Mouse (Mus musculus): ENCODE measurements at regions not wholly inside any gene's neighbourhood (a gene's known extent, or its start where the extent isn't known, plus 50 kb on each side); places are given as distances from the start of the nearest gene placed in this dataset.
A peak's percentile ranks its signal among the peaks of the same experiment; 100 is the strongest.

DNA sequence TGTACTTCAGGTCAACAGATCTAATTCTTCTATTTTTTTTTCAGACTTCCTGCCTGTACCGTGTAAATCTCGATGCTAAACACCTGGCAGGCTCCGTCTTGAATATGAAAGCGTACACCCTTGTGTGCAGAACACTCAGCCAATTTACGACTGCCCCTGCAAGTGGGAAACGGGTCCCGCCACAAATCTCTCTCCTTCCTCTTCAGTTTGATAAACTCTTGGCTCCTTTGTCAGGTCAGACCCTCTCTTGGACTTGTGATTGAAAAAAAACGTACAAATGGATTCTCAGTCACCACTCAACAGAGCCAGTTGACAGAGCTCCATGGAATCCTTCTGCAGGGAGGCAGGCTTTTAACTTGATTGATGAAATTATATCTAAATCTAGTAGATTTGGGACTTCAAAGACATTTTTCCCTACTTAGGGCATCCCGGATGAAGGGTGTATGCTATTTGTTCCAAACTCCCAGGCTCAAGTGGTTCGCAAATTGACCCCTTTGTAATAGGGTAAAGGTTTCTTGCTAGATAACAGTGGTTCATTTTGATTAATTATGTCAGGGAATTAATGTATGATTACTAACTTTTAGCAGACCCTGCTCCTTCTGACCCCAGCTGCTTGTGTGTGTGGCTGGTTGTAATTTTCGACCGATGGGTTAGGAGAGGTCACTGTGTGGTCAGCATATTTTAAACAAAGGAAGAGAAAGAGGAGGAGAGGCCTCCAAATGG is 429.7 kb upstream of the Nr2f2 start:
- Histone ChIP-seq H3K9ac (ENCODE audit: low read length) (no peak overlapping the region), H3K4me3 (replicated peaks; ENCODE audit: low read length) (no peak overlapping the region), H3K27ac (ENCODE audit: low read length) (no peak overlapping the region), H3K36me3 (ENCODE audit: control insufficient read depth, insufficient read depth, low read length) (no peaks in the 10 kb centered on the region), H3K4me1 (ENCODE audit: control insufficient read depth, insufficient read depth, low read length) (peaks cover 6% of the 10 kb centered on the region), H3K4me2 (ENCODE audit: low read depth, low read length) (no peak overlapping the region), H3K9me3 (replicated peaks; ENCODE audit: control insufficient read depth, low read length) (no peaks in the 10 kb centered on the region), H3K27me3 (ENCODE audit: control insufficient read depth, insufficient read depth, low read length) (0 out of 2 replicates have a peak, but pooled peaks cover 4% of the 10 kb centered on the region)
- peak; percentile 47; the same call in 1 of the 2 replicates for ATAC-seq (ENCODE audit: insufficient read depth, low FRiP score)
- 20% methylated on average over 12 of the region's 12 CpGs for WGBS

- no peaks in the 10 kb centered on the region; the same call in none of the 2 replicates for H3K4me1 ChIP-seq (ENCODE audit: control insufficient read depth, insufficient read depth, low read length)
- ATAC-seq (ENCODE audit: insufficient read depth, low FRiP score): no peak
- no peaks in the 10 kb centered on the region for H3K9me3 ChIP-seq (replicated peaks; ENCODE audit: control insufficient read depth, low read length)
- H3K4me2 ChIP-seq (ENCODE audit: low read depth, low read length): no peak overlapping the region
- H3K36me3 ChIP-seq (ENCODE audit: control insufficient read depth, insufficient read depth, low read length): no peaks in the 10 kb centered on the region
- H3K4me3 ChIP-seq (replicated peaks; ENCODE audit: low read length): no peak overlapping the region
- peaks cover 8% of the 10 kb centered on the region; the same call in 1 of the 2 replicates for H3K27me3 ChIP-seq (ENCODE audit: control insufficient read depth, insufficient read depth, low read length)
- no peak overlapping the region for H3K9ac ChIP-seq (ENCODE audit: low read length)
- no peak overlapping the region for H3K27ac ChIP-seq (ENCODE audit: low read length)
- 32% methylated on average over 21 of the region's 21 CpGs for WGBS
Observed at GRCm38 (mm10) chr7:70788902-70789796, 422.6 kb upstream of the Nr2f2 start.

- Histone ChIP-seq H3K27me3 (ENCODE audit: control insufficient read depth, insufficient read depth, low read length) (peaks cover 8% of the 10 kb centered on the region; the same call in 1 of the 2 replicates), H3K4me2 (ENCODE audit: low read depth, low read length) (no peak overlapping the region), H3K4me1 (ENCODE audit: control insufficient read depth, insufficient read depth, low read length) (no peaks in the 10 kb centered on the region; the same call in none of the 2 replicates), H3K36me3 (ENCODE audit: control insufficient read depth, insufficient read depth, low read length) (no peaks in the 10 kb centered on the region), H3K9ac (ENCODE audit: low read length) (no peak overlapping the region), H3K27ac (ENCODE audit: low read length) (no peak overlapping the region), H3K9me3 (replicated peaks; ENCODE audit: control insufficient read depth, low read length) (no peaks in the 10 kb centered on the region), H3K4me3 (replicated peaks; ENCODE audit: low read length) (no peak overlapping the region)
- 41% methylated on average over 5 of the region's 5 CpGs for WGBS
- ATAC-seq (ENCODE audit: insufficient read depth, low FRiP score): no peak
Observed at GRCm38 (mm10) chr7:70787966-70788365, 421.4 kb upstream of the Nr2f2 start.

- 0 out of 2 replicates have a peak, but pooled peaks have one; percentile 29 for ATAC-seq (ENCODE audit: insufficient read depth, low FRiP score)
- Histone ChIP-seq H3K27me3 (ENCODE audit: control insufficient read depth, insufficient read depth, low read length) (no peaks in the 10 kb centered on the region), H3K27ac (ENCODE audit: low read length) (no peak overlapping the region), H3K4me2 (ENCODE audit: low read depth, low read length) (no peak overlapping the region), H3K9me3 (replicated peaks; ENCODE audit: control insufficient read depth, low read length) (no peaks in the 10 kb centered on the region), H3K9ac (ENCODE audit: low read length) (no peak overlapping the region), H3K4me1 (ENCODE audit: control insufficient read depth, insufficient read depth, low read length) (no peaks in the 10 kb centered on the region), H3K36me3 (ENCODE audit: control insufficient read depth, insufficient read depth, low read length) (no peaks in the 10 kb centered on the region), H3K4me3 (replicated peaks; ENCODE audit: low read length) (no peak overlapping the region)
- 31% methylated on average over 2 of the region's 2 CpGs for WGBS
Observed at GRCm38 (mm10) chr7:70780742-70781332, 414.3 kb upstream of the Nr2f2 start.

DNA sequence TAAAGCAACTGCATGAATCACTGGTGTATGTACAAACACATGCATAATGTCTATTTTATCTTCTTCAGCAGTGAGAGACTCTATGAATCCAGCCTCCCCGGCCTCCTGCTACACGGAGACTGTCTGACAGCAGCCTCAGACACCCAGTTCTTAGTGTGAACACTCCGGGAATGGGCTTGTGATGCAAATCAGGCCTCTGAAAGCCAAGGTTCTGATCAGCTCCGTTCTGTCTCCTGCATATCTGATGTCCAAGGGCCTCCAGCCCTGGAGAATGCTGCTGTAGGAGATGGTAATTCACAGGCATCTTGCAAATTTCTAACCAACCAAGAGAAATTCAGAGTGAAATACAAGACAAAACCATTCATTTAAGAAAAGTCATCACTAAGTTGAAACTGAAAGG is 411.2 kb upstream of the Nr2f2 start:
- Histone ChIP-seq H3K4me3 (replicated peaks; ENCODE audit: low read length) (no peak overlapping the region), H3K9ac (ENCODE audit: low read length) (no peak overlapping the region), H3K4me2 (ENCODE audit: low read depth, low read length) (no peak overlapping the region), H3K36me3 (ENCODE audit: control insufficient read depth, insufficient read depth, low read length) (no peaks in the 10 kb centered on the region), H3K4me1 (ENCODE audit: control insufficient read depth, insufficient read depth, low read length) (no peaks in the 10 kb centered on the region), H3K27ac (ENCODE audit: low read length) (no peak overlapping the region), H3K27me3 (ENCODE audit: control insufficient read depth, insufficient read depth, low read length) (no peaks in the 10 kb centered on the region), H3K9me3 (replicated peaks; ENCODE audit: control insufficient read depth, low read length) (no peaks in the 10 kb centered on the region)
- no peak for ATAC-seq (ENCODE audit: insufficient read depth, low FRiP score)
- WGBS: 61% methylated on average over 4 of the region's 4 CpGs

DNA sequence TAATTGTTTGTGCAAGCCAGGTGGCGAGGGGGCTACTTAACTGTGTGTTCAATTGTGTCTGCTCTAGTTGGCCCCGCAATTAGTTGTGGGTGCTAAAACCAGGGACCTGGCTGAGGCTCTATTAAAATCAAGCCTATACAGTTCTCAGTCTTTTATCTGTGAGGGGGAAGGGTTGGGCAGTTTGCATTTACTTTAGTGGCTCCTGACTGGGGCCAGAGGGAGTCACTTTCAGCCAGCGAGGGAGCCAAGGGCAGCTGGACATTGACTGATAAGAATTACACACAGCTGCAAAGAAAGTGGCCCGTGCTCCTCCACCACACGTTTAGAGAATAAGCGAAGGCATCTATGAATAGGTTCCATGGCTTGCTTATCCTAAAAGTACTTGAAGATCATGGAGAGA is 403.1 kb upstream of the Nr2f2 start:
- no peaks in the 10 kb centered on the region for H3K9me3 ChIP-seq (replicated peaks; ENCODE audit: control insufficient read depth, low read length)
- no peaks in the 10 kb centered on the region for H3K27me3 ChIP-seq (ENCODE audit: control insufficient read depth, insufficient read depth, low read length)
- 46% methylated on average over 6 of the region's 6 CpGs for WGBS
- no peaks in the 10 kb centered on the region for H3K4me1 ChIP-seq (ENCODE audit: control insufficient read depth, insufficient read depth, low read length)
- H3K27ac ChIP-seq (ENCODE audit: low read length): no peak overlapping the region
- H3K4me2 ChIP-seq (ENCODE audit: low read depth, low read length): no peak overlapping the region
- H3K9ac ChIP-seq (ENCODE audit: low read length): no peak overlapping the region
- H3K36me3 ChIP-seq (ENCODE audit: control insufficient read depth, insufficient read depth, low read length): no peaks in the 10 kb centered on the region
- no peak overlapping the region for H3K4me3 ChIP-seq (replicated peaks; ENCODE audit: low read length)
- no peak for ATAC-seq (ENCODE audit: insufficient read depth, low FRiP score)

DNA sequence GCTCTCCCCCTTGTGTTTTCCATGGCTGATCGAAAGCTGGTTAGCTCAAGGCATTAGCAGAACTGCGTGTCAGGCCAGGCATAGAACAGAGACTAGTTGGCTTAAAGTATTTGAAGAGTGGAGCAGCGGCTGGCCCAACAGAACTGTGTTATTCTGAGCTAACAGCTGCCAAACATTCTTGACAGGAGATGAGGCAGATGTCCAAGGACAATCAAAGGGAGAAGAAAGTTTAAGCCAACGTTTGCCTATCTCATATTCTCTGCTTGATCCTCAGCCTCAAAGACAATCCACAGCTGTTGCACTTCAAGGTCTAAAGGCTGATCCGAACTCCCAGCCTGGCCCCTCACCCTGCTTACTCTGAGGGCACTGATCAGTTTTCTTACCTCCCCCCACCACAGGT is 401.2 kb upstream of the Nr2f2 start:
- no peak overlapping the region for H3K4me3 ChIP-seq (replicated peaks; ENCODE audit: low read length)
- H3K36me3 ChIP-seq (ENCODE audit: control insufficient read depth, insufficient read depth, low read length): no peaks in the 10 kb centered on the region
- H3K27me3 ChIP-seq (ENCODE audit: control insufficient read depth, insufficient read depth, low read length): no peaks in the 10 kb centered on the region
- H3K9ac ChIP-seq (ENCODE audit: low read length): no peak overlapping the region
- WGBS: 48% methylated on average over 5 of the region's 5 CpGs
- H3K4me1 ChIP-seq (ENCODE audit: control insufficient read depth, insufficient read depth, low read length): no peaks in the 10 kb centered on the region
- no peak overlapping the region for H3K4me2 ChIP-seq (ENCODE audit: low read depth, low read length)
- no peaks in the 10 kb centered on the region for H3K9me3 ChIP-seq (replicated peaks; ENCODE audit: control insufficient read depth, low read length)
- no peak overlapping the region for H3K27ac ChIP-seq (ENCODE audit: low read length)
- ATAC-seq (ENCODE audit: insufficient read depth, low FRiP score): no peak

- H3K4me2 ChIP-seq (ENCODE audit: low read depth, low read length): no peak overlapping the region
- no peak overlapping the region for H3K4me3 ChIP-seq (replicated peaks; ENCODE audit: low read length)
- no peak overlapping the region for H3K27ac ChIP-seq (ENCODE audit: low read length)
- 0 out of 2 replicates have a peak, but pooled peaks cover 2% of the 10 kb centered on the region for H3K36me3 ChIP-seq (ENCODE audit: control insufficient read depth, insufficient read depth, low read length)
- H3K4me1 ChIP-seq (ENCODE audit: control insufficient read depth, insufficient read depth, low read length): no peaks in the 10 kb centered on the region
- peaks cover 4% of the 10 kb centered on the region; the same call in 1 of the 2 replicates for H3K9me3 ChIP-seq (replicated peaks; ENCODE audit: control insufficient read depth, low read length)
- 85% methylated on average over 3 of the region's 3 CpGs for WGBS
- H3K9ac ChIP-seq (ENCODE audit: low read length): no peak overlapping the region
- H3K27me3 ChIP-seq (ENCODE audit: control insufficient read depth, insufficient read depth, low read length): no peaks in the 10 kb centered on the region
- ATAC-seq (ENCODE audit: insufficient read depth, low FRiP score): no peak
Observed at GRCm38 (mm10) chr7:70756676-70757075, 390.1 kb upstream of the Nr2f2 start.

DNA sequence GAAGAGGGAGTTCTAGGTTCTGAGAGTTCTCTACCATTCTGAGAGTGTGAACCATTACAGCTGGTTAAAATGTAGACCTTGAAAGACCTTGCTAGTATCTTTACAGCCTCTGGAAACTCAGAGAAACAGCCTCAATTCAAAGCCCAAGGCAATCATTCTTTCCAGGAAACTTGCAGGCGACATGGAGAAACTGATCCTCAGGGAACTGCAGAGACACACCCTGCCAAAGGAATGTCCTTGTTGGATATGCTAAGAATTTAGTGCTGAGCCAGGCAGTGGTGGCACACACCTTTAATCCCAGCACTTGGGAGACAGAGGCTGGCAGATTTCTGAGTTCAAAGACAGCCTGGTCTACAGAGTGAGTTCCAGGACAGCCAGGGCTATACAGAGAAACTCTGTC is 388.3 kb upstream of the Nr2f2 start:
- H3K4me1 ChIP-seq (ENCODE audit: control insufficient read depth, insufficient read depth, low read length): no peaks in the 10 kb centered on the region
- WGBS: 82% methylated on average over 1 of the region's 1 CpGs
- H3K9ac ChIP-seq (ENCODE audit: low read length): no peak overlapping the region
- H3K27ac ChIP-seq (ENCODE audit: low read length): no peak overlapping the region
- H3K36me3 ChIP-seq (ENCODE audit: control insufficient read depth, insufficient read depth, low read length): 0 out of 2 replicates have a peak, but pooled peaks cover 2% of the 10 kb centered on the region
- ATAC-seq (ENCODE audit: insufficient read depth, low FRiP score): no peak
- no peak overlapping the region for H3K4me2 ChIP-seq (ENCODE audit: low read depth, low read length)
- no peak overlapping the region for H3K4me3 ChIP-seq (replicated peaks; ENCODE audit: low read length)
- no peaks in the 10 kb centered on the region for H3K27me3 ChIP-seq (ENCODE audit: control insufficient read depth, insufficient read depth, low read length)
- peaks cover 4% of the 10 kb centered on the region; the same call in 1 of the 2 replicates for H3K9me3 ChIP-seq (replicated peaks; ENCODE audit: control insufficient read depth, low read length)
